Comparison of ENCODE assay signal across 8 mouse cellular contexts in the genomic region with DNA sequence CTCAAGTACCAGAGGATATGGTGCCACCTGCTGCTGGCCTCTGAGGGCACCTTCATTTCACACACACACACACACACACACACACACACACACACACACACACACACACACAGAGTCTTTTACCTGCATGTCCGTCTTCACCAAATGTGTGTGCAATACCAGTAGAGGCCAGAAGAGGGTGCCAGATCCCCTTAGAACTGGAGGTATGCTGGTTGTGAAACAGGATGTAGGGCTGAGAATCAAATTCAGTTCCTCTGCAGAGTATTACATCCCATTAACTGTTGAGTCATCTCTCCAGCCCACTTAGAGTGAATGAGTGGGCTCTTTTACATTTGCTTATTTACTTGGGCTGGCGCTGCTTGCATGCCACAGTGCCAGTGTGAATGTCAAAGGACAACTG. TPM values are rescaled to one million over a fixed set of nuclear protein-coding genes. Genes with fewer than 3 reads are reported as not detected.
DNase-seq lines count a peak whose midpoint lies in the region; ATAC-seq lines count a peak whose summit lies in the region.

No protein-coding gene starts in this region.

- DNase-seq in gastrocnemius, postnatal 10 days = peak; percentile 49
- no peak for DNase-seq in gastrocnemius, postnatal 25 days
- peak; percentile 62 for DNase-seq in 3T3-L1 (ENCODE audit: low read depth, low spot score)
- DNase-seq in MEL-GATA-1-ER (ENCODE audit: extremely low read depth, low read depth) = peak; percentile 56
- no peak for DNase-seq in right cerebral cortex, postnatal 25 days
- no peak for DNase-seq in frontal cortex, postnatal 36 days (ENCODE audit: low spot score in 2 of 2)

- peak; percentile 74 for ATAC-seq in granulocyte monocyte progenitor cell, adult 5-6 weeks (replicated peaks; ENCODE audit: poor library complexity, severe bottlenecking)
- ATAC-seq in neutrophil, adult 5-6 weeks (ENCODE audit: extremely low read depth, insufficient number of reproducible peaks, low FRiP score, poor library complexity, severe bottlenecking) = peak; percentile 42; the same call in 1 of the 2 replicates

RNA-seq across cellular contexts. Expression of a gene that starts 1.7 kb away (rescaled TPM):
- 10 to 100 TPM; 10.3 to 11.5 TPM for total RNA-seq in gastrocnemius, postnatal 10 days (2021)
- total RNA-seq in gastrocnemius, postnatal 25 days (2021) = 1 to 10 TPM; 6.5 to 7.3 TPM
- total RNA-seq in granulocyte monocyte progenitor cell, adult 5-6 weeks (2014; fragmentation: Nextera tagmentation) = 10.5 and 11.8 TPM in 2 replicates
- total RNA-seq in granulocyte monocyte progenitor cell, adult 5-6 weeks (2017) = 7.8 and 12.9 TPM in 2 replicates
- 8.8 and 10.8 TPM in 2 replicates for total RNA-seq in neutrophil, adult 5-6 weeks (2017)

RNA-seq across cellular contexts. Expression of a gene that starts 3.8 kb away (rescaled TPM):
- total RNA-seq in gastrocnemius, postnatal 10 days (2021) = 1 to 10 TPM; 1.0 to 1.2 TPM
- total RNA-seq in gastrocnemius, postnatal 25 days (2021) = under 1 TPM; 0.31 to 0.46 TPM
- total RNA-seq in granulocyte monocyte progenitor cell, adult 5-6 weeks (2014; fragmentation: Nextera tagmentation) = 0.60 TPM in 1 of 2 replicates, not detected in the other
- 1.6 and 2.5 TPM in 2 replicates for total RNA-seq in granulocyte monocyte progenitor cell, adult 5-6 weeks (2017)
- 4.7 and 6.6 TPM in 2 replicates for total RNA-seq in neutrophil, adult 5-6 weeks (2017)

RNA-seq across cellular contexts. Expression of a gene that starts 10.8 kb away (rescaled TPM):
- 1 to 10 TPM; 1.8 TPM for total RNA-seq in gastrocnemius, postnatal 10 days (2021)
- total RNA-seq in gastrocnemius, postnatal 25 days (2021) = 1 to 10 TPM; 1.2 to 1.4 TPM
- 6.3 and 8.7 TPM in 2 replicates for total RNA-seq in granulocyte monocyte progenitor cell, adult 5-6 weeks (2014; fragmentation: Nextera tagmentation)
- total RNA-seq in granulocyte monocyte progenitor cell, adult 5-6 weeks (2017) = 0.99 TPM in 1 of 2 replicates, not detected in the other
- 0.74 and 4.0 TPM in 2 replicates for total RNA-seq in neutrophil, adult 5-6 weeks (2017)

RNA-seq across cellular contexts. Expression of a gene that starts 16.8 kb away (rescaled TPM):
- total RNA-seq in gastrocnemius, postnatal 10 days (2021) = 10 to 100 TPM; 18.3 to 18.6 TPM
- total RNA-seq in gastrocnemius, postnatal 25 days (2021) = 10 to 100 TPM; 18.6 to 18.8 TPM
- total RNA-seq in granulocyte monocyte progenitor cell, adult 5-6 weeks (2014; fragmentation: Nextera tagmentation) = 32.6 and 33.3 TPM in 2 replicates
- total RNA-seq in granulocyte monocyte progenitor cell, adult 5-6 weeks (2017) = 30.1 and 35.5 TPM in 2 replicates
- total RNA-seq in neutrophil, adult 5-6 weeks (2017) = 35.1 and 37.2 TPM in 2 replicates

RNA-seq across cellular contexts. Expression of a gene that starts 33.8 kb away (rescaled TPM):
- total RNA-seq in gastrocnemius, postnatal 10 days (2021) = 10 to 100 TPM; 22.2 to 26.5 TPM
- 10 to 100 TPM in 1 of 2 experiments, 1 to 10 TPM in 1; 4.2 to 10.6 TPM for total RNA-seq in gastrocnemius, postnatal 25 days (2021)
- not detected in 2 replicates for total RNA-seq in granulocyte monocyte progenitor cell, adult 5-6 weeks (2014; fragmentation: Nextera tagmentation)
- not detected in 2 replicates for total RNA-seq in granulocyte monocyte progenitor cell, adult 5-6 weeks (2017)
- 1.3 TPM in 1 of 2 replicates, not detected in the other for total RNA-seq in neutrophil, adult 5-6 weeks (2017)

Comparison
In these comparisons a context has a peak if more than half of its experiments do, and no peak if none do; other contexts are left out.
1. DNase-seq: peak in gastrocnemius, postnatal 10 days (single experiment), 3T3-L1 (single experiment) and MEL-GATA-1-ER (single experiment); none in gastrocnemius, postnatal 25 days (single experiment), right cerebral cortex, postnatal 25 days (single experiment) and frontal cortex, postnatal 36 days (0 of 2).